Mouse (Mus musculus) midbrain, embryonic 12.5 days (tissue): ENCODE measurements at regions not wholly inside any gene's neighbourhood (a gene's known extent, or its start where the extent isn't known, plus 50 kb on each side); places are given as distances from the start of the nearest gene placed in this dataset.

Experiments used
- ATAC-seq: fragments of 200-750 bp; cut with Nextera tagmentation; 2 replicates; pipeline ENCODE4 v1.8.0; 2017; ENCODE audit warnings: low read depth, moderate TSS enrichment, moderate library complexity; ENCODE audit not compliant: low FRiP score
- H3K27ac ChIP-seq: fragments of 300-500 bp; sonication (generic); replicated peaks from 2 replicates; pipeline ENCODE4 v1.5.1; 2016; ENCODE audit warnings: mild to moderate bottlenecking
- H3K27me3 ChIP-seq: fragments of 300-500 bp; sonication (generic); 2 replicates; pipeline ENCODE4 v1.6.1; 2016; ENCODE audit warnings: mild to moderate bottlenecking
- H3K36me3 ChIP-seq: fragments of 300-500 bp; sonication (generic); 2 replicates; pipeline ENCODE4 v1.6.1; 2016
- H3K4me1 ChIP-seq: fragments of 300-500 bp; sonication (generic); 2 replicates; pipeline ENCODE4 v1.6.1; 2016
- H3K4me2 ChIP-seq: fragments of 300-500 bp; sonication (generic); replicated peaks from 2 replicates; pipeline ENCODE4 v1.6.1; 2016; ENCODE audit warnings: mild to moderate bottlenecking, moderate library complexity
- H3K4me3 ChIP-seq: fragments of 300-500 bp; sonication (generic); 2 replicates; pipeline ENCODE4 v1.5.1; 2016; ENCODE audit warnings: mild to moderate bottlenecking
- H3K9ac ChIP-seq: fragments of 300-500 bp; sonication (generic); replicated peaks from 2 replicates; pipeline ENCODE4 v1.6.1; 2016; ENCODE audit warnings: mild to moderate bottlenecking, moderate library complexity
- H3K9me3 ChIP-seq: fragments of 300-500 bp; sonication (generic); 2 replicates; pipeline ENCODE4 v1.6.1; 2016; ENCODE audit warnings: mild to moderate bottlenecking
- WGBS: fragments of 180-500 bp; shearing (Covaris S2); methylation state at CpG from one replicate; pipeline ENCODE4 v1.1.7; 2016; 5-methylcytosine and 5-hydroxymethylcytosine counted together

DNA sequence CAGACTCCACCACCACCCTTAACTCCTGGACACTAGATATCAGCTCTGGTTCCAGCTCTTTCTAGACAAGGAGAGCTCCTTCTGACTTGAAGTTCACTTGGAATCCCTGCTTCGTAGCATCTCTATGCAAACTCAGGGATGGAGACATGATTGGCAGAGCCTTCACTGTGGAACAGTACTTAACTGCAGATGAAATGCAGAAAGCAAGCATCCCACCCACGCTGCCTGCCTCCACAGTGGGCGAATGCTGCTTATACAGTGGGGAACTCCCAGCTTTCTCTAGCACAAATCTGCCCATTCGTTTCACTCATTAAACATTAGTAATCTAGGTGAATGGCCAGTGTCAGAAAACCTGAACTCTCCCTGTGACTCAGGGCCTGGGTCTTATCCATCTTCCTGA lies 92.0 kb upstream of the Coch start:
- Histone ChIP-seq H3K27me3 (no peaks in the 10 kb centered on the region), H3K4me2 (no peak overlapping the region), H3K4me3 (no peak overlapping the region), H3K27ac (no peak overlapping the region), H3K9ac (no peak overlapping the region), H3K9me3 (no peaks in the 10 kb centered on the region), H3K36me3 (no peaks in the 10 kb centered on the region), H3K4me1 (peaks cover 10% of the 10 kb centered on the region)
- no peak for ATAC-seq
- 86% methylated on average over 4 of the region's 4 CpGs for WGBS

GRCm38 (mm10) chr12:51502724-51503123 lies 90.4 kb upstream of the Coch start:
- Histone ChIP-seq H3K4me1 (peaks cover 10% of the 10 kb centered on the region), H3K9ac (no peak overlapping the region), H3K36me3 (no peaks in the 10 kb centered on the region), H3K4me2 (no peak overlapping the region), H3K27ac (no peak overlapping the region), H3K4me3 (no peak overlapping the region), H3K9me3 (no peaks in the 10 kb centered on the region), H3K27me3 (no peaks in the 10 kb centered on the region)
- WGBS = 90% methylated on average over 4 of the region's 4 CpGs
- ATAC-seq = no peak

- no peaks in the 10 kb centered on the region for H3K27me3 ChIP-seq
- no peak overlapping the region for H3K4me3 ChIP-seq
- no peak overlapping the region for H3K4me2 ChIP-seq
- no peaks in the 10 kb centered on the region for H3K9me3 ChIP-seq
- ATAC-seq = no peak
- H3K27ac ChIP-seq = no peak overlapping the region
- WGBS = 73% methylated on average over 4 of the region's 4 CpGs
- H3K9ac ChIP-seq = no peak overlapping the region
- no peaks in the 10 kb centered on the region for H3K36me3 ChIP-seq
- peaks cover 10% of the 10 kb centered on the region for H3K4me1 ChIP-seq
Observed at GRCm38 (mm10) chr12:51503706-51504105, 89.4 kb upstream of the Coch start.

- no peaks in the 10 kb centered on the region for H3K27me3 ChIP-seq
- H3K9ac ChIP-seq = no peak overlapping the region
- no peak overlapping the region for H3K4me3 ChIP-seq
- 0 out of 2 replicates have a peak, but pooled peaks have one; percentile 12 for ATAC-seq
- H3K9me3 ChIP-seq = no peaks in the 10 kb centered on the region
- H3K4me2 ChIP-seq = no peak overlapping the region
- H3K4me1 ChIP-seq = peaks cover 10% of the 10 kb centered on the region
- WGBS = 32% methylated on average over 7 of the region's 7 CpGs
- no peaks in the 10 kb centered on the region for H3K36me3 ChIP-seq
- no peak overlapping the region for H3K27ac ChIP-seq
Observed at GRCm38 (mm10) chr12:51504581-51504980, 88.6 kb upstream of the Coch start.

- WGBS = 90% methylated on average over 2 of the region's 2 CpGs
- H3K36me3 ChIP-seq = no peaks in the 10 kb centered on the region
- no peaks in the 10 kb centered on the region for H3K9me3 ChIP-seq
- H3K27me3 ChIP-seq = no peaks in the 10 kb centered on the region
- H3K4me2 ChIP-seq = no peak overlapping the region
- no peak overlapping the region for H3K27ac ChIP-seq
- no peak overlapping the region for H3K9ac ChIP-seq
- peak; percentile 54; the same call in 1 of the 2 replicates for ATAC-seq
- H3K4me1 ChIP-seq = peaks cover 8% of the 10 kb centered on the region
- H3K4me3 ChIP-seq = no peak overlapping the region
Observed at GRCm38 (mm10) chr12:51510010-51510409, 83.1 kb upstream of the Coch start.

DNA sequence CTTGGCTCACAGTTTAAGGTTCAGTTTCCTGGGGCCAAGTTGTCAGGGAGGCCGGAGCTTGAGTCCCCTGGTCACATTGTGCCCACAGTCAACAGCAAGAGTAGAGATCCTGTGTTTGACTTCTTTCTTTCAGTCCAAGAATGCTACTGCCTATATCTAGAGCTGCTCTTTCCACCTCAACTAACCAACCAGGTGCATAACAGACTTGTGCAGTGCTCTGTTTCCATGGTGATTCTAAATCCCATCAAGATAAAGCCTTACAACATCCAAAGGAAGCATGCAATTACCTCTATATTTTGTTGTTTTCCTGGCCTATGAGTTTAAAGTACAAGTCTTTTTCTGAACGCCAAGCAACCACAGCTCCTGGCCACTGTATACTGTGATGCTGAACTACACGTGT lies 76.4 kb upstream of the Coch start:
- H3K27me3 ChIP-seq = no peaks in the 10 kb centered on the region
- no peaks in the 10 kb centered on the region for H3K36me3 ChIP-seq
- no peak overlapping the region for H3K9ac ChIP-seq
- no peak overlapping the region for H3K4me2 ChIP-seq
- no peaks in the 10 kb centered on the region for H3K4me1 ChIP-seq
- no peak overlapping the region for H3K27ac ChIP-seq
- no peaks in the 10 kb centered on the region for H3K9me3 ChIP-seq
- H3K4me3 ChIP-seq = no peak overlapping the region
- 88% methylated on average over 3 of the region's 3 CpGs for WGBS
- no peak for ATAC-seq

- H3K27me3 ChIP-seq = no peaks in the 10 kb centered on the region
- WGBS = 80% methylated on average over 2 of the region's 2 CpGs
- no peaks in the 10 kb centered on the region for H3K36me3 ChIP-seq
- no peak overlapping the region for H3K4me3 ChIP-seq
- no peak overlapping the region for H3K9ac ChIP-seq
- H3K4me1 ChIP-seq = no peaks in the 10 kb centered on the region
- no peak overlapping the region for H3K4me2 ChIP-seq
- no peak overlapping the region for H3K27ac ChIP-seq
- ATAC-seq = no peak
- no peaks in the 10 kb centered on the region for H3K9me3 ChIP-seq
Observed at GRCm38 (mm10) chr12:51521610-51522120, 71.5 kb upstream of the Coch start.

DNA sequence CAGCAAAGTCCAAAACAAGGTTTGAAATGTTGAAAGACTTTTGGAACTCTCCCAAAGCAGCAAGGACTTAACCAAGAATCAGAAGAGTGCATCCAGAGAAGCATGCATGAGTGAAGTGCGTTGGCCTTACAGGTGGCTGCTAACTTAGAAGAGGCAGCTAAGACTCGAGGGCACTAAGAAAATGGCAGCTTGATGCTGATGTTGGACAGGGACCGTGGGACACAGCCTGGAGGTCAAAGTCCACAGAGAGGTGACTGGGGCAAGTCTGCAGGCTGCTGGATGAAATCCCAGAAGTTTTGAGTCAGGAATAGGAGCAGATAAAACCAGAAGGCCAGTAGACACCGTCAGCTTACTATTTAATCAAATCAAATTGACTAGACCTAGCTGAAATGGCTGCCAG lies 69.3 kb upstream of the Coch start:
- H3K4me1 ChIP-seq = no peaks in the 10 kb centered on the region
- 89% methylated on average over 4 of the region's 4 CpGs for WGBS
- no peak overlapping the region for H3K4me2 ChIP-seq
- H3K4me3 ChIP-seq = no peak overlapping the region
- ATAC-seq = no peak
- H3K9ac ChIP-seq = no peak overlapping the region
- no peaks in the 10 kb centered on the region for H3K36me3 ChIP-seq
- H3K27ac ChIP-seq = no peak overlapping the region
- H3K27me3 ChIP-seq = no peaks in the 10 kb centered on the region
- no peaks in the 10 kb centered on the region for H3K9me3 ChIP-seq

GRCm38 (mm10) chr12:51527854-51528253 lies 65.3 kb upstream of the Coch start:
- no peak overlapping the region for H3K4me2 ChIP-seq
- no peak overlapping the region for H3K4me3 ChIP-seq
- no peak for ATAC-seq
- no peak overlapping the region for H3K27ac ChIP-seq
- no peaks in the 10 kb centered on the region for H3K27me3 ChIP-seq
- H3K9ac ChIP-seq = no peak overlapping the region
- no peaks in the 10 kb centered on the region for H3K4me1 ChIP-seq
- no peaks in the 10 kb centered on the region for H3K36me3 ChIP-seq
- H3K9me3 ChIP-seq = no peaks in the 10 kb centered on the region
- 88% methylated on average over 2 of the region's 2 CpGs for whole genome bisulfite sequencing

- no peak overlapping the region for H3K4me3 ChIP-seq
- peaks cover 9% of the 10 kb centered on the region; the same call in 1 of the 2 replicates for H3K4me1 ChIP-seq
- no peak for ATAC-seq
- no peak overlapping the region for H3K27ac ChIP-seq
- no peaks in the 10 kb centered on the region for H3K9me3 ChIP-seq
- no peak overlapping the region for H3K4me2 ChIP-seq
- WGBS = 6% methylated on average over 5 of the region's 5 CpGs
- H3K36me3 ChIP-seq = no peaks in the 10 kb centered on the region
- H3K27me3 ChIP-seq = no peaks in the 10 kb centered on the region
- H3K9ac ChIP-seq = no peak overlapping the region
Observed at GRCm38 (mm10) chr12:51534606-51535005, 58.5 kb upstream of the Coch start.

DNA sequence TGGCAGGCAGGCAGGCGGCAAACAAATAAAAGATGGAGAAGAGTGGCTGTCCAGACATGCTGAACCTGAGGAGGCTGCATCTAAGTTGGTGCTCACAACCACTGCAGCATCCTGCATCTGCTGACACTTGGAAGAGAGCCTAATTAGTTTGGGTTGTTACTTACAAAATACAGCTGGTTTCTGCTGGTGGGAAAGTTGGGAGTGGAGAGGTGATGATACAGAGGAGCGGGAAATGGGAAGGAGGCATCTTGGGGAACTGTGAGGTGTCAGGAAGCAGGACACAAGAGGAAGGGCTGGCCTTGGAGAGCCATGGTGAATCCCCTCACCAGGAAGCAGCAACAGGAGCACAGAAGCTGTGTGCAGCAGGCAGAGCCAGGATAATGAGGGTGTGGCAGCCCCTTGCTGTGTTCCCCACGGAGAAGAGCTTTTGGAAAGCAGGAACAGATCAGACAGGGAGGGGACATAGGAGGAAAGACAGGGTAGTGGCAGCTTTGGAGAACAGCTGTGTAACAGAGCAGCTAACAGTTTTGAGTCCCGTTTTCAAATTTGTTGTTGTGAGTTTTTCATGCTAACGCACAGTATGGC lies 58.0 kb upstream of the Coch start:
- no peaks in the 10 kb centered on the region for H3K27me3 ChIP-seq
- H3K9me3 ChIP-seq = no peaks in the 10 kb centered on the region
- H3K27ac ChIP-seq = no peak overlapping the region
- H3K4me3 ChIP-seq = no peak overlapping the region
- no peak overlapping the region for H3K4me2 ChIP-seq
- H3K4me1 ChIP-seq = peaks cover 9% of the 10 kb centered on the region; the same call in 1 of the 2 replicates
- 48% methylated on average over 5 of the region's 5 CpGs for WGBS
- no peaks in the 10 kb centered on the region for H3K36me3 ChIP-seq
- H3K9ac ChIP-seq = no peak overlapping the region
- no peak for ATAC-seq
